Mouse (Mus musculus) liver, embryonic 14.5 days (tissue): ENCODE results near the gene Parvb.

ENCODE experiments used
- CTCF ChIP-seq: IDR thresholded peaks from 2 replicates; pipeline ENCODE4 v1.5.1; 2016; ENCODE audit warnings: antibody characterized with exemption, low read depth, control low read depth
- EP300 ChIP-seq: IDR thresholded peaks from 2 replicates; pipeline ENCODE4 v1.6.1; 2016; ENCODE audit warnings: antibody characterized with exemption, low read depth

DNA sequence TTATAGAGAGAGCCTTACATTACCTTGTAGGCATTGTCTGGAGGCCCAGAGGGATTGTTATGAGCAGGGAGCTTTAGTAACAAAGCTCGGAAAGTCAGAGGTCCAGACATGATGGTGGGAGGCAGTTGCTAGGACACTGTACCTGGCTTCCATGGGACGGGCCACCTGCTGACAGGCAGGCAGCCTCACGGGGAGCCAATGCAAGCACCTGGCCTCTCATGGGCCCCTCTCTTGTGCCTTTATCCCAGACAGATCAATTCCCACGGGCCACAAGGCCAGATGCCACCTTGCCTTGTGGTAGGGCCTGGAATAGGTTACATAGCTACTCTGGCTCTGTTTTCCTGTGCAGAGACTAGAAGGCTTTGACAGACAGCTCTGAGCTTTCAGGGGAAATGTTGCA is 20.3 kb upstream of the Parvb start:
- TF ChIP-seq CTCF: no peak
- TF ChIP-seq EP300: no peak
